Mouse (Mus musculus) limb, embryonic 11.5 days (tissue): Measurements from ENCODE around the gene Stxbp6. TPM values are rescaled to one million over a fixed set of nuclear protein-coding genes. Genes with fewer than 3 reads are reported as not detected.

ENCODE experiments used
- ATAC-seq: fragments of 200-750 bp; cut with Nextera tagmentation; 2 replicates; pipeline ENCODE4 v1.8.0; 2017; ENCODE audit warnings: low read depth; ENCODE audit not compliant: insufficient number of reproducible peaks, low FRiP score, low TSS enrichment
- DNase-seq: peaks from one replicate; pipeline ENCODE4 v3.0.0-alpha.2; 2015; ENCODE audit warnings: low spot score
- H3K27ac ChIP-seq: fragments of 300-500 bp; sonication (generic); replicated peaks from 2 replicates; pipeline ENCODE4 v1.5.1; 2014; ENCODE audit warnings: low read depth, mild to moderate bottlenecking, low read length
- H3K27me3 ChIP-seq: fragments of 300-500 bp; sonication (generic); 2 replicates; pipeline ENCODE4 v1.6.1; 2014; ENCODE audit warnings: mild to moderate bottlenecking, low read length, mixed read lengths; ENCODE audit not compliant: control insufficient read depth, insufficient read depth
- H3K36me3 ChIP-seq: fragments of 300-500 bp; sonication (generic); 2 replicates; pipeline ENCODE4 v1.6.1; 2014; ENCODE audit warnings: mild to moderate bottlenecking, low read length, moderate library complexity, mixed read lengths; ENCODE audit not compliant: control insufficient read depth, insufficient read depth
- H3K4me1 ChIP-seq: fragments of 300-500 bp; sonication (generic); 2 replicates; pipeline ENCODE4 v1.6.1; 2014; ENCODE audit warnings: low read length, mixed read lengths; ENCODE audit not compliant: control insufficient read depth, insufficient read depth
- H3K4me2 ChIP-seq: fragments of 300-500 bp; sonication (generic); 2 replicates; pipeline ENCODE4 v1.6.1; 2014; ENCODE audit warnings: low read depth, mild to moderate bottlenecking, moderate library complexity; ENCODE audit not compliant: severe bottlenecking
- H3K4me3 ChIP-seq: fragments of 300-500 bp; sonication (generic); 2 replicates; pipeline ENCODE4 v1.5.1; 2014; ENCODE audit warnings: low read depth, low read length
- H3K9ac ChIP-seq: fragments of 300-500 bp; sonication (generic); 2 replicates; pipeline ENCODE4 v1.6.1; 2014; ENCODE audit warnings: mild to moderate bottlenecking, low read length
- H3K9me3 ChIP-seq: fragments of 300-500 bp; sonication (generic); 2 replicates; pipeline ENCODE4 v1.6.1; 2016; ENCODE audit warnings: low read length; ENCODE audit not compliant: control insufficient read depth
- WGBS: fragments of 180-500 bp; shearing (Covaris S2); extraction: QIAGEN DNeasy Blood & Tissue Kit; methylation state at CpG from one replicate; pipeline ENCODE4 v1.1.7; 2014; 5-methylcytosine and 5-hydroxymethylcytosine counted together
- polyA plus RNA-seq: library from polyadenylated mRNA; unstranded; fragments of >200 nt; fragmentation: Nextera tagmentation; extraction: Ambion mirVana; gene quantifications from 2 replicates; pipeline ENCODE4 v1.2.1, GENCODE M21; 2014

Gene Stxbp6
- polyA plus RNA-seq, 1 experiment from 2014 or later = 16.4 TPM

DNA sequence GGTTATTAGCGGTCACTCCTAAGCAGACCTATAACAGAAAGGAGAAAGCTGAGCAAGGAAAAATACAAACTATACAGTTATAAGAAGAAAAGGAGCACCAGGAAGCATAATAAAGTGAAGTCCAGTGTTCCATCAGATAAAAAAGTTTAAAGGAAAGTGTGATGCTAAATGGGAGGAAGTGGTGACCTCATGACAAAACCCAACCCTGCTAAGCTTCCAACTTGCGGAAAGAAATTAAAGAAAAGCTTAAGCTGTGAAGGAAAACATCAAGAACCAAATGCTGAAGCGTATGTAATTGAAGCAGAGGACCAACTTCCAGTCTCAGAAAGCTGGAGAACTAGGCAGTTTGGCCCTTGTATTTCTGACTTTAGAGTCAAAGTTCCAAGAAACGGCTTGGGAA lies 77.1 kb downstream of the Stxbp6 start:
- Histone ChIP-seq H3K9me3 (no peaks in the 10 kb centered on the region), H3K36me3 (no peaks in the 10 kb centered on the region), H3K4me3 (no peak overlapping the region), H3K9ac (no peak overlapping the region), H3K27ac (no peak overlapping the region), H3K4me1 (no peaks in the 10 kb centered on the region), H3K27me3 (no peaks in the 10 kb centered on the region), H3K4me2 (no peak overlapping the region)
- ATAC-seq = no peak
- DNase-seq = no peak
- WGBS = 93% methylated on average over 4 of the region's 4 CpGs

DNA sequence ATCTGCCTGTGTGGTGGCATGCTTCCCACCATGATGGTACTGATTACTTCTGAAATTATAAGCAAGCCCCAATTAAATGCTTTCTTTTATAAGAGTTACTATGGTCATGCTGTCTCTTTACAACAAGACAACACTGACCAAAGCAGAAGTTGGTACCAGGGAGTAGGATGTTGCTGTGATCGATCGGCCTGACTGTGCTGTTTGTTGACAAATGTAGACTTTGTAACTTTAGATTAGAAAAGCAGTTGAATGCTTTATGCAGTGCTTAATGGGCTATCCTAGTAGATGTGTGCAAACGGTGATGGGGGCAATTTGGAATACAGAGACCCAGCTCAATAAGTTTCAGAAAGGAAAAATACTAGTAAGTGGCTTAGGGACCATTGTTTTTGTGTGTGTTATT lies 77.6 kb downstream of the Stxbp6 start:
- Histone ChIP-seq H3K9ac (no peak overlapping the region), H3K9me3 (no peaks in the 10 kb centered on the region), H3K4me3 (no peak overlapping the region), H3K36me3 (no peaks in the 10 kb centered on the region), H3K27me3 (no peaks in the 10 kb centered on the region), H3K4me1 (no peaks in the 10 kb centered on the region), H3K27ac (no peak overlapping the region), H3K4me2 (no peak overlapping the region)
- WGBS = 94% methylated on average over 3 of the region's 3 CpGs
- no peak for ATAC-seq
- no peak for DNase-seq

GRCm38 (mm10) chr12:44996274-44996673 lies 78.2 kb downstream of the Stxbp6 start:
- no peak overlapping the region for H3K9ac ChIP-seq
- H3K4me3 ChIP-seq = no peak overlapping the region
- no peaks in the 10 kb centered on the region for H3K9me3 ChIP-seq
- no peaks in the 10 kb centered on the region for H3K36me3 ChIP-seq
- ATAC-seq (no peak), DNase-seq (no peak)
- no peak overlapping the region for H3K4me2 ChIP-seq
- 82% methylated on average over 2 of the region's 2 CpGs for WGBS
- no peaks in the 10 kb centered on the region for H3K4me1 ChIP-seq
- H3K27ac ChIP-seq = no peak overlapping the region
- H3K27me3 ChIP-seq = no peaks in the 10 kb centered on the region

DNA sequence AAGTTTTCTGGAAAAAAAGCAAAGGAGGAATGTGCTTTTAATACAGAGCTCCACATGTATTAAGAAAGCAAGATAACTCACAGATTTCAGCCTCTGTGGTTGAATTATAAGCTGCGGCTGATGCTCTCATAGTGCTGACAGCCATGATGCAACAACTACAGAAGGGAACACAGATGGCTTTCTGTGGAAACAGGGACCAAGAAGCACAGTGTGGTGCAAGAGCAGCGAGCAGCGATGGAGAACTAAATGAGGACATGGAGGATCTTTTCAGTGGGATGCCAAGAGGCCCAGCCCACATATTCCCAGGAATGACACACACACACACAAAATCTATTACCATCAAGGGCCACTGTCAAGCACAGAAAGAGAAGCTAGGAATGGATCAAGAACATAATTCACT lies 81.1 kb downstream of the Stxbp6 start:
- Histone ChIP-seq H3K4me2 (no peak overlapping the region), H3K27ac (no peak overlapping the region), H3K36me3 (no peaks in the 10 kb centered on the region), H3K27me3 (no peaks in the 10 kb centered on the region), H3K4me1 (peaks cover 10% of the 10 kb centered on the region), H3K9me3 (no peaks in the 10 kb centered on the region), H3K4me3 (no peak overlapping the region), H3K9ac (no peak overlapping the region)
- DNase-seq (no peak), ATAC-seq (no peak)
- WGBS = 90% methylated on average over 3 of the region's 3 CpGs

GRCm38 (mm10) chr12:44992847-44993246 lies 81.7 kb downstream of the Stxbp6 start:
- Histone ChIP-seq H3K9me3 (no peaks in the 10 kb centered on the region), H3K27me3 (no peaks in the 10 kb centered on the region), H3K36me3 (no peaks in the 10 kb centered on the region), H3K9ac (no peak overlapping the region), H3K4me2 (no peak overlapping the region), H3K4me3 (no peak overlapping the region), H3K4me1 (peaks cover 10% of the 10 kb centered on the region), H3K27ac (no peak overlapping the region)
- ATAC-seq (no peak), DNase-seq (no peak)
- WGBS = 79% methylated on average over 4 of the region's 4 CpGs

DNA sequence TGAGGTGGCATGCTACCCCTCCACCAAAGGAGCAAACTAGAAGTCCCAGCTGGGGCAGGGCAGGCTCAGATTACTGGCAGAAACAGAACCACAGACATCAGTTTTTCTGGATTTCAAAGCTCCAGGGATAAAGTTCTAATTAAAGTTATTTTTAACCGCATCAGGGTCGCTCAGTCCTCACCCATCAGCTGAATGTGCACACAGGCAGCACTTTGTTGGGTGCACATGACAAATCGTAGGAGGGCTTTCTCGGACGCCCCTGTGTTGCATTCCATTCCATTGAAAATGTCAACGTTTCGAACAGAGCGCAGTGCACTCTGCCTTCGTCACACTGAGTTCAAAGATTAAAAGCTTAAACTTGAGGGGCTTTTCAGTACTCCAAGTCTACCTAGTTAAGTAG lies 84.1 kb downstream of the Stxbp6 start:
- no peaks in the 10 kb centered on the region for H3K27me3 ChIP-seq
- peaks cover 10% of the 10 kb centered on the region for H3K4me1 ChIP-seq
- H3K27ac ChIP-seq = no peak overlapping the region
- H3K36me3 ChIP-seq = no peaks in the 10 kb centered on the region
- 75% methylated on average over 9 of the region's 9 CpGs for WGBS
- no peak overlapping the region for H3K4me3 ChIP-seq
- DNase-seq (no peak), ATAC-seq (no peak)
- H3K4me2 ChIP-seq = no peak overlapping the region
- H3K9ac ChIP-seq = no peak overlapping the region
- H3K9me3 ChIP-seq = no peaks in the 10 kb centered on the region

DNA sequence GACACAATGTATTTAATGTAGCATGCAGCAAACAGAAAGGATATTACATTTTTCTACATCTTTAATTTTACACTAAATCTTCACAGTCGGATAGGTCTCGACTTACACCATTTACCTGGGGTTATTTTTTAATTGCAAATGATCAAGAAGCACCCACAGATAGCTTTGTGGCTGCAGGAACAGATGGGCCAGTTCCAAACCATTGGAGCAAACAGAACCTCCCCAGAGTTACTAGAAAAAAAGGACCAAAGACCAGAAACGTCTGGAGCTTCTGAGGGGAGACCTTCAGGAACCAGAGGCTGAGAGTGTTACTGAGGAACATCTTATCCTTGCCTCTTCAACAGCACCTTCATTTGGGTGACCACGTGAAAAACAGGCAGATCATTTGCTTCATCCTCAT lies 85.5 kb downstream of the Stxbp6 start:
- H3K4me3 ChIP-seq = no peak overlapping the region
- H3K4me1 ChIP-seq = peaks cover 10% of the 10 kb centered on the region
- no peaks in the 10 kb centered on the region for H3K36me3 ChIP-seq
- ATAC-seq (no peak), DNase-seq (no peak)
- H3K27ac ChIP-seq = no peak overlapping the region
- no peak overlapping the region for H3K4me2 ChIP-seq
- H3K27me3 ChIP-seq = no peaks in the 10 kb centered on the region
- no peak overlapping the region for H3K9ac ChIP-seq
- 89% methylated on average over 4 of the region's 4 CpGs for whole genome bisulfite sequencing
- no peaks in the 10 kb centered on the region for H3K9me3 ChIP-seq

DNA sequence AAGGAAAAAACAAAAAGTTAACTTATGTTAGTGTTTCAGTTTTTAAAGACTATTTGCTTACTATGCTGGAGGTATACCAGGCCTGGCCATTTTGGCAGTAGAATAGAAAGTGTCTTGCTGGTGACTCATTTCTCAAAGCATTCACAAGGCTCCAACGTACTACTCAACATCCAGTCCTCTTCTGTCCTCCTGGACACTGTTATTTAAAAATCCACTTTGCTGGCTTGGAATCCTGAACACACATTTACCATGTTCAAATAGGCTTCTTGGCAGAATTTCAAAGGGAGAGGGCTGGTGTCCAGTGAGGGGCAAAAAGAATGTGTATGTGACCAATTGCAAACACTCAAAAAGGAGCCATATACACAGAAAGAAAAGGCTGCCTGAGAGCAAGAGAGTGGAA lies 86.7 kb downstream of the Stxbp6 start:
- Histone ChIP-seq H3K27ac (no peak overlapping the region), H3K36me3 (no peaks in the 10 kb centered on the region), H3K4me1 (peaks cover 10% of the 10 kb centered on the region), H3K27me3 (no peaks in the 10 kb centered on the region), H3K9me3 (no peaks in the 10 kb centered on the region), H3K4me3 (no peak overlapping the region), H3K4me2 (no peak overlapping the region), H3K9ac (no peak overlapping the region)
- ATAC-seq (no peak), DNase-seq (no peak)
- 81% methylated on average over 1 of the region's 1 CpGs for WGBS

DNA sequence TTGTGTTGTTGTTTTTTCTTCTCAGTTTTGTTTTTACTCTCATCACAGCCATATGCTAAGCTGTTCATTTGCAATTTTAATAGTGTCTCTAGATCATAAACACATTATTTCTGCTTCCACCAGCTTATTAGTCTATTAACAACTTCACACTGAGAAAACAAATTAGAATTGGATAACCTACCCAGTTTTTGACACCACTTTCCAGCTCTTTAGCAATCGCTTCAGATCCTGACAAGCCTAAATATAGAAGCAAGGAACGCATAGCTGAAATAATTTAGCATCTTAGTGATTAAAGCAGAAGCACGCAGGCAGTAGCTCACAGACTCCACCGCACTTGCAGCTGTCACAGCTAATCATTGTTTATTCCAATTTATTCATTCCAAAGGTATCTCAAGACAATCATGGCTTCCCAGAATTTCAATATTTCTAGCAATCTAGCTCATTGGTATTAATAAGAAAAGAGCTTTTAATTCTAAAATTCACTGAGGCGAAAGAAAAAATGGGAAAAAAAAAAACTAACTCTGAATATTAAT lies 95.1 kb downstream of the Stxbp6 start:
- no peaks in the 10 kb centered on the region for H3K4me1 ChIP-seq
- H3K9me3 ChIP-seq = no peaks in the 10 kb centered on the region
- no peak overlapping the region for H3K27ac ChIP-seq
- H3K36me3 ChIP-seq = no peaks in the 10 kb centered on the region
- H3K4me2 ChIP-seq = no peak overlapping the region
- WGBS = 86% methylated on average over 5 of the region's 5 CpGs
- no peak overlapping the region for H3K9ac ChIP-seq
- ATAC-seq (no peak), DNase-seq (no peak)
- H3K4me3 ChIP-seq = no peak overlapping the region
- H3K27me3 ChIP-seq = no peaks in the 10 kb centered on the region
